Mouse (Mus musculus) stomach, embryonic 14.5 days (tissue): ENCODE measurements at regions not wholly inside any gene's neighbourhood (a gene's known extent, or its start where the extent isn't known, plus 50 kb on each side); places are given as distances from the start of the nearest gene placed in this dataset.

Experiments used
- ATAC-seq: fragments of 200-750 bp; cut with Nextera tagmentation; 2 replicates; pipeline ENCODE4 v1.8.0; 2017; ENCODE audit warnings: low read depth, moderate TSS enrichment; ENCODE audit not compliant: insufficient number of reproducible peaks, insufficient read depth, low FRiP score
- H3K27ac ChIP-seq: fragments of 300-500 bp; sonication (generic); 2 replicates; pipeline ENCODE4 v1.5.1; 2014; ENCODE audit warnings: mild to moderate bottlenecking, low read length, moderate library complexity, mixed read lengths
- H3K27me3 ChIP-seq: fragments of 300-500 bp; sonication (generic); 2 replicates; pipeline ENCODE4 v1.6.1; 2014; ENCODE audit warnings: low read length, control low read depth, mixed read lengths; ENCODE audit not compliant: control insufficient read depth, insufficient read depth
- H3K36me3 ChIP-seq: fragments of 300-500 bp; sonication (generic); 2 replicates; pipeline ENCODE4 v1.6.1; 2014; ENCODE audit warnings: mild to moderate bottlenecking, control low read depth, low read length, moderate library complexity, mixed read lengths; ENCODE audit not compliant: control insufficient read depth, insufficient read depth
- H3K4me1 ChIP-seq: fragments of 300-500 bp; sonication (generic); 2 replicates; pipeline ENCODE4 v1.6.1; 2014; ENCODE audit warnings: low read length, control low read depth, mixed read lengths; ENCODE audit not compliant: control insufficient read depth, insufficient read depth
- H3K4me2 ChIP-seq: fragments of 300-500 bp; sonication (generic); replicated peaks from 2 replicates; pipeline ENCODE4 v1.6.1; 2014; ENCODE audit warnings: low read depth, low read length, control low read depth
- H3K4me3 ChIP-seq: fragments of 300-500 bp; sonication (generic); 2 replicates; pipeline ENCODE4 v1.5.1; 2014; ENCODE audit warnings: low read depth, low read length, control low read depth
- H3K9ac ChIP-seq: fragments of 300-500 bp; sonication (generic); replicated peaks from 2 replicates; pipeline ENCODE4 v1.6.1; 2014; ENCODE audit warnings: low read depth, mild to moderate bottlenecking, control low read depth, low read length, moderate library complexity, mixed read lengths
- H3K9me3 ChIP-seq: fragments of 300-500 bp; sonication (generic); 2 replicates; pipeline ENCODE4 v1.6.1; 2016; ENCODE audit warnings: low read depth, low read length, control low read depth; ENCODE audit not compliant: control insufficient read depth
- WGBS: fragments of 180-500 bp; shearing (Covaris S2); extraction: QIAGEN DNeasy Blood & Tissue Kit; methylation state at CpG from one replicate; pipeline ENCODE4 v1.1.7; 2014; 5-methylcytosine and 5-hydroxymethylcytosine counted together

DNA sequence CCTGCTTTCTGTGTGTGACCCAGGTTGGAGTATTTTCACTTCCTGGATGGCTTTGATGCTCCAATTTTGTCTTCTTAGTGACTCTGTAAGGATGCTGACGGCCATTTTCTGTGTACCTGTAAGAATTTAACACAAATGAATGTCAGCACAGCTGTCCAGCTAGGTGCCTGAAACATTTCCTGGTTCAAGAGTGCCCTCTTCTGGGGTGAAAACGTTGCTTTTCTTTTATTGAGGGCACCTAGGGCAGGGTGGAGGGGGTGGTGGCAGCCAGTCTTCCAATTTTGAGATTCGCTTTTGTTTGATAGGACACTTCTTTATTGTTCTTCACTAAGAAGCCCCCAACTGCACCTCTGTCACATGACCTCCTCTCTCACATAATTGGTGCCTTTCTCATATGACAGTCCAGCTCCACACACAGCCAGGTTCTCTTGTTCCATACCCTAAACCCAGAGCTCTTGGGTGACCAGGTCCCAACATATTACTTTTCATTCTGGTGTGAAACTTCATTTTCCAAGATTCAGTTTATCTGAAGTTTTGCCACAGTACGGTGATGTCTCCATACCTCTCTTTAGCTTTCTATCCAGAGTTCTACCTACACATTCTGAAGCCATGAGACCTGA lies 505.6 kb downstream of the Tns1 start:
- H3K27me3 ChIP-seq, result no peaks in the 10 kb centered on the region
- no peaks in the 10 kb centered on the region for H3K36me3 ChIP-seq
- H3K4me2 ChIP-seq, result no peak overlapping the region
- no peak overlapping the region for H3K4me3 ChIP-seq
- ATAC-seq, result no peak
- no peaks in the 10 kb centered on the region for H3K9me3 ChIP-seq
- WGBS, result 40% methylated on average over 4 of the region's 4 CpGs
- peak overlapping the region; percentile 34; the same call in 1 of the 2 replicates for H3K27ac ChIP-seq
- no peak overlapping the region for H3K9ac ChIP-seq
- no peaks in the 10 kb centered on the region for H3K4me1 ChIP-seq

DNA sequence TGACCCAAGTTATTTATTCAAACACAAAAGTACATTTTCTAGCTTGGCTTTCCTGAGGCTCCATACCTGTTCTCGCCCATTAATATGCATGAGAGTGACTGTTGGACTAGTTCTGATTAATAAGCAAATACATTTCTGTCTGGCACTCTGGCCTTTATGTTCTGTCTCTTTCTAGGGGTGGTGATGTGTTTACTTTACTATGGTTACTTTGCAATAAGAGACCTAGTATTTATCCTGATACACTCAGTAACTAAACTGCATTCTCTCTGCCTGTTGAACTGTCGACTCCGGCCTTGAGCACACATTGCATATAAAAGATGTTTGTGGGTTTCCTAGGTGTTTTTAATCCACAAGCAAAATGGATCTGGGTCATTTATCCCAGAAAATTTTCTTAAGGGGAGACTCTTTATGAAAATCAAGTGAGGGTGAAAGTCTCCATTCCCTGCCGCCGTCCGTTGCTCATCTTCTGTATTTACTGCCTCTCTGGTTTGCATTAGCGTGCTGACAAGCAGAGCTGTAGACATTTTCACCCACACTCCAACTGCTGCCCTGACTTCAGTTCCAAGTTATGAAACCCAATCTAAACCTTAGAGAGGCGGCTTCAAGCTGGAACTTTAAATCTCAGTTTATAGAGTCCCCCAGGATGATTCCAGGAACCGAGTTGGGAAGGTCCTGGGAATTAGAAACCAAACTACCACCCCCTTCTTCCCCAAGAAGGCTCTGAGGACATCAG lies 530.4 kb downstream of the Tns1 start:
- no peak overlapping the region for H3K4me3 ChIP-seq
- no peaks in the 10 kb centered on the region for H3K9me3 ChIP-seq
- H3K27me3 ChIP-seq, result no peaks in the 10 kb centered on the region
- WGBS, result 66% methylated on average over 9 of the region's 9 CpGs
- H3K36me3 ChIP-seq, result no peaks in the 10 kb centered on the region
- peaks cover 9% of the 10 kb centered on the region for H3K4me1 ChIP-seq
- no peak overlapping the region for H3K4me2 ChIP-seq
- H3K9ac ChIP-seq, result no peak overlapping the region
- no peak for ATAC-seq
- H3K27ac ChIP-seq, result no peak overlapping the region

DNA sequence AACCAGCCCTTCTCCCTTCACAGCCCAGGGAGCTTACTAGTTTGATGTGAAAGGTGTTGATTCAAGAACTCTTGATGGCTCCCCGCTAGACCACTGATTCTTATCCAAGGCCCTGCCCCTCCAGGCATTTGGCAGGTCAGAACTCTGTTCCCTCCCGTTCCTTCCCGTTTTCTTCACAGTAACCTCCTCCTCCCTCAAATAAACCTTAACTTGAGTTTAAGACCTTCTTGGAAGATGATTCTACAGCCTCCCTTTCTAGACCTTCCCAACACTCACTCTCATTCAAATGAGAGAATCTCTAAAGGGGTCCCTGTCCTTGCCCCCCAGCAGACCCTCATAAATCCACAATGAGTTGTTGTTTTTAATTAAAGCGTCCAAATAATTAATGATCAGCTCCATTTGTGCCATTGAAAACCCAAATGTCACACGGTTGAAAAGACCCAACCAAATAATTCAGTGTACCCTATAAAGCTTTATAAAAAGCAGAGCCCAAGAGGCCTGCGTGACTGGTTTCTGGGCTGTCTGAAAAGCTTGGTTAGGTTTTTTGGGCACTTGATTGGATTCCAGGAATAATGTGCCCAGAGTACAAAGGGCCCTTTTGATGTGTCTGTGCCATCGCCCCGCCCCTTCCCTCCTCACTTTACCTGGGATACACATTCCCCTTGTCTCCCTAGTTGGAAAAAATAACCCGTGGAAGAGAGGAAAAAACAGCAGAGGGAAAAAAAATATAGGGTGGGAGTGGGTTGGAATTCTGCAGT lies 532.7 kb downstream of the Tns1 start:
- Histone ChIP-seq H3K9ac (no peak overlapping the region), H3K27ac (no peak overlapping the region), H3K27me3 (no peaks in the 10 kb centered on the region), H3K4me3 (no peak overlapping the region), H3K9me3 (no peaks in the 10 kb centered on the region), H3K4me1 (peaks cover 9% of the 10 kb centered on the region), H3K4me2 (no peak overlapping the region), H3K36me3 (no peaks in the 10 kb centered on the region)
- ATAC-seq, result no peak
- 61% methylated on average over 9 of the region's 9 CpGs for WGBS

DNA sequence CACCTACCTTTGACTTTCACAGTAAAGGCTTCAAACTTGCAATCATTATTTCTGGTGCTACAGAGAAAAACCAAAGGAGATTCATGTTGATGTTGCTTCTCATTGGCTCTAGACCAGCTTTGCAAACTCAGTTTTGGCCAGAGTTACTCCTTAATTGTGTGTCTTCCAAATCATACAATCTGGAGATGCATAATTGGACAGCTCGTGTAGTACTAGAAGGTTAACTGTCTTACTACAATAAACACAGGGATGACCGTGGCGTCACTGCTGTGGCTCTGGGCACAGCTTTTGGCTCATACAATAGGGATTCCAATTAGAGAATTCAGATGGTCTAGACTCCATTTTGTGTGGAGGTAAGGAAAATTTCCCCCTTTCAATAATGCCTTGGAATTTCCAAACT lies 544.6 kb downstream of the Tns1 start:
- H3K36me3 ChIP-seq, result no peaks in the 10 kb centered on the region
- no peak overlapping the region for H3K4me2 ChIP-seq
- H3K27me3 ChIP-seq, result no peaks in the 10 kb centered on the region
- 57% methylated on average over 3 of the region's 3 CpGs for WGBS
- H3K9ac ChIP-seq, result no peak overlapping the region
- H3K4me3 ChIP-seq, result no peak overlapping the region
- no peaks in the 10 kb centered on the region for H3K9me3 ChIP-seq
- H3K27ac ChIP-seq, result no peak overlapping the region
- ATAC-seq, result no peak
- H3K4me1 ChIP-seq, result no peaks in the 10 kb centered on the region

DNA sequence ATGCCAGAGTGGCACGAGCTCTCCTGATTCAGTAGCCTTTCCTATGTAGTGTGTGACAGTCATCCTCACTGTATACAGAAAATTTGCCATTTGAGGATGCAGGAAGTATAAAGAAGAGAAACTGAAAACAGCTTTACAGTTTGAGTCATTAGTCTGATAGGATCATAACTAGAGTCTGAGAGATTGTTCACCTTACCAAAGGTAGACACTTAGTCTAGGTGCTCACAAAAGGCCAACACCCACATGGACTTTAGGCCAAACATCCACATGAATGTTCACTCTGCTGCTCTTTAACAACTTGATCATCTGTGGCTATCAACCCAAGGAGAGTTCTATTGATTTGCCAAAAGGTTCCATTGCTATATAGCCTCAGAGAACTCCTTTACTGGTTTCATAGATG lies 547.2 kb downstream of the Tns1 start:
- H3K27me3 ChIP-seq, result no peaks in the 10 kb centered on the region

DNA sequence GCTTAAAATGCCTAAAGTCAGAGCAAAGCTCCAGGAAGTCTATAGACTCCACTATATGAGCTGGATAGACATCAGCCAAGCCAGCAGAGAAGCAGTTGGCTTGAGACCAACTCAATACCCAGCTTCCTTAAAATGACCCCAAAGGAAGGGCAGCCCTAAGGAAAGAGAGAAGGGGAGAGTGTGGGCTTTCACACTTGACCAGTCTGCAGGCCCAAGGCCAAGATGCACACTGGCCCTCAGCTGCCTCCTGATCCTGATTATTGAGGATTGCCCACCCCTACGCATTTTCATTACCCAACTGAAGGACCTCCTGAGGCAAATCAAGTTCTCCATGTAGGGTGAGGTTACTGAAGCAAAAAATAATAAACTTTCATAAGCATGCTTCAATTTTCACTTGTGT lies 548.6 kb downstream of the Tns1 start:
- WGBS, result 85% methylated on average over 1 of the region's 1 CpGs

More for the DNA sequence above, 547.2 kb downstream of the Tns1 start:
- no peaks in the 10 kb centered on the region for H3K4me1 ChIP-seq
- no peak overlapping the region for H3K27ac ChIP-seq
- no peak for ATAC-seq
- no peak overlapping the region for H3K9ac ChIP-seq
- H3K36me3 ChIP-seq, result no peaks in the 10 kb centered on the region
- H3K4me3 ChIP-seq, result no peak overlapping the region
- H3K4me2 ChIP-seq, result no peak overlapping the region
- 93% methylated on average over 1 of the region's 1 CpGs for WGBS
- H3K9me3 ChIP-seq, result no peaks in the 10 kb centered on the region

DNA sequence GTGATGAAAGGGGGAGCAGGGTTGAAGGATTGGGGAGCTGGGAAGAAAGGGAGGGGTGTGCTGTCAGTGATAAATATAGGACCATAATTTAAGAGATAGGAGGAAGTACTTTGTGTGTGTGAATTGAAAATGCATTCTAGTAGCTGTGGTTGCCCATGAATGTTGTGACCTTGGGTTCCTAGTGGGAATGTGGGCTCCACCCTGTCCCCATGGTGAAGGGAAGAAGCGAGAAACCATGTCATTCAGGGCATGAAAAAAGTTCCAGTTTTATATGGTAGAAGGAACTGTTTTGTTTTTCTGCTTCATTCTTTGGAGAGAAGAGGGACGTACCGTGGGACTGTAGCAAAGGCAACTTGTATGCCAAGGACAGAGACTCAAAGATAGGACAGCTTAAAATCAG lies 553.3 kb downstream of the Tns1 start:
- Histone ChIP-seq H3K27me3 (no peaks in the 10 kb centered on the region), H3K36me3 (no peaks in the 10 kb centered on the region), H3K4me2 (no peak overlapping the region), H3K27ac (no peak overlapping the region), H3K4me3 (no peak overlapping the region), H3K9me3 (no peaks in the 10 kb centered on the region), H3K4me1 (no peaks in the 10 kb centered on the region), H3K9ac (no peak overlapping the region)
- ATAC-seq, result no peak
- WGBS, result 93% methylated on average over 3 of the region's 3 CpGs

More for the DNA sequence above, 548.6 kb downstream of the Tns1 start:
- no peaks in the 10 kb centered on the region for H3K27me3 ChIP-seq
- H3K27ac ChIP-seq, result no peak overlapping the region
- H3K4me2 ChIP-seq, result no peak overlapping the region
- no peak overlapping the region for H3K9ac ChIP-seq
- no peaks in the 10 kb centered on the region for H3K4me1 ChIP-seq
- H3K9me3 ChIP-seq, result no peaks in the 10 kb centered on the region
- H3K4me3 ChIP-seq, result no peak overlapping the region
- no peak for ATAC-seq
- H3K36me3 ChIP-seq, result no peaks in the 10 kb centered on the region

DNA sequence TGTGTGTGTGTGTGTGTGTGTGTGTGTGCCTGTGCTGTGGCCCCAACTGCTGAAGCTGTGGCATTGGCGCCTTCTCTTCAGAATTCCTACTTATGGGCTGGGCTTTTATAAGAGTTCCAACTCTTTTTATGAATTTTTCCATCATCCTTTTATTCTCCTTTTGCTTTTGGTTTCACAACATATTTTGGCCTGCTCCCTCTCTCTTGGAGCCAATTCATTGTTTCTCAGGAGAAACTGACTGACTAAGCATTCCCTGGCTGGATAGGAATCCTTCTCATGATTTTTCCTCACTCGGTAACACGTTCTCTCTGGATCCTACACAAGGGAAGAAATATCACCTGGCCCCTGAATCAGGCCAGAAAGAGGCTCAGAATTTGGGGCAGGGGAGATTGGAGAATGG lies 551.1 kb upstream of the Tnp1 start:
- Histone ChIP-seq H3K36me3 (no peaks in the 10 kb centered on the region), H3K27ac (no peak overlapping the region), H3K4me3 (no peak overlapping the region), H3K9ac (no peak overlapping the region), H3K9me3 (0 out of 2 replicates have a peak, but pooled peaks cover 3% of the 10 kb centered on the region), H3K4me2 (no peak overlapping the region), H3K4me1 (no peaks in the 10 kb centered on the region), H3K27me3 (no peaks in the 10 kb centered on the region)
- ATAC-seq, result no peak
- WGBS, result 84% methylated on average over 3 of the region's 3 CpGs
